ENCODE assay signal across 8 mouse cellular contexts in genomic region chr15:81932951-81933470, GRCm38 (mm10). TPM values are rescaled to one million over a fixed set of nuclear protein-coding genes. Genes with fewer than 3 reads are reported as not detected.
DNase-seq lines count a peak whose midpoint lies in the region; ATAC-seq and TF ChIP-seq lines count a peak whose summit lies in the region.
"Had no signal": no experiment of that assay in that cellular context is flagged by ENCODE, and none has a peak within 500 bp of the region (broad histone marks: within the 10 kb centered on the region; RNA-seq: fewer than 3 reads in every experiment).

No protein-coding gene starts in this region.

- H3K36me3 ChIP-seq in midbrain, embryonic 13.5 days, result no peaks in the 10 kb centered on the region
- H3K36me3 ChIP-seq in midbrain, embryonic 16.5 days (ENCODE audit: control insufficient read depth, insufficient read depth, low read length), result no peaks in the 10 kb centered on the region
- H3K36me3 ChIP-seq in forebrain, postnatal 0 days (ENCODE audit: insufficient read depth), result no peaks in the 10 kb centered on the region
- H3K36me3 ChIP-seq in stomach, embryonic 16.5 days (ENCODE audit: control insufficient read depth, insufficient read depth, low read length), result no peaks in the 10 kb centered on the region

- no peak for TF ChIP-seq CTCF in forebrain, postnatal 0 days (IDR thresholded peaks at IDR 0.05; ENCODE audit: low read depth)
- no peak for TF ChIP-seq CTCF in gastrocnemius, adult 2 months (IDR thresholded peaks at IDR 0.05)

- ATAC-seq in midbrain, embryonic 13.5 days, result no peak
- no peak for ATAC-seq in midbrain, embryonic 16.5 days
- no peak for ATAC-seq in forebrain, postnatal 0 days
- ATAC-seq in stomach, embryonic 16.5 days (ENCODE audit: insufficient read depth, low FRiP score), result peak; percentile 32; the same call in 1 of the 2 replicates

- H3K4me3 ChIP-seq in midbrain, embryonic 13.5 days (replicated peaks), result no peak overlapping the region
- H3K4me3 ChIP-seq in midbrain, embryonic 16.5 days (ENCODE audit: low read depth, low read length), result no peak overlapping the region
- no peak overlapping the region for H3K4me3 ChIP-seq in forebrain, postnatal 0 days (ENCODE audit: low read depth, low read length)
- H3K4me3 ChIP-seq in stomach, embryonic 16.5 days (replicated peaks; ENCODE audit: low read length), result no peak overlapping the region
- no peak overlapping the region for H3K4me3 ChIP-seq in gastrocnemius, adult 2 months

- H3K4me1 ChIP-seq in midbrain, embryonic 13.5 days (replicated peaks), result peaks cover 20% of the 10 kb centered on the region
- H3K4me1 ChIP-seq in midbrain, embryonic 16.5 days (ENCODE audit: control insufficient read depth, insufficient read depth, low read length), result peaks cover 10% of the 10 kb centered on the region
- H3K4me1 ChIP-seq in forebrain, postnatal 0 days (ENCODE audit: insufficient read depth), result 0 out of 2 replicates have a peak, but pooled peaks cover 4% of the 10 kb centered on the region
- H3K4me1 ChIP-seq in stomach, embryonic 16.5 days (ENCODE audit: control insufficient read depth, insufficient read depth, low read length), result peaks cover 28% of the 10 kb centered on the region

- no peak overlapping the region for H3K4me2 ChIP-seq in midbrain, embryonic 13.5 days (replicated peaks)
- no peak overlapping the region for H3K4me2 ChIP-seq in midbrain, embryonic 16.5 days (ENCODE audit: low read length)
- no peak overlapping the region for H3K4me2 ChIP-seq in forebrain, postnatal 0 days (ENCODE audit: low read depth)
- H3K4me2 ChIP-seq in stomach, embryonic 16.5 days (ENCODE audit: low read depth, low read length), result peak overlapping the region; percentile 35

- no peaks in the 10 kb centered on the region for H3K27me3 ChIP-seq in midbrain, embryonic 13.5 days
- H3K27me3 ChIP-seq in midbrain, embryonic 16.5 days (ENCODE audit: control insufficient read depth, insufficient read depth, low read depth, low read length), result no peaks in the 10 kb centered on the region
- no peaks in the 10 kb centered on the region for H3K27me3 ChIP-seq in forebrain, postnatal 0 days (ENCODE audit: insufficient read depth, low read length)
- peaks cover 4% of the 10 kb centered on the region; the same call in 1 of the 2 replicates for H3K27me3 ChIP-seq in stomach, embryonic 16.5 days (ENCODE audit: control insufficient read depth, insufficient read depth, low read length)

- intact Hi-C loops in gastrocnemius, adult 2 months (cut with DNase I), result no loop called here

- DNase-seq in forebrain, postnatal 0 days, result no peak
- DNase-seq in left cerebral cortex, adult 9 months (ENCODE audit: low spot score in 2 of 2), result peak; percentile 59 to 84
- DNase-seq in MN1 (ENCODE audit: low spot score), result no peak
- no peak for DNase-seq in gastrocnemius, adult 2 months

- H3K9me3 ChIP-seq in midbrain, embryonic 13.5 days, result no peaks in the 10 kb centered on the region
- no peaks in the 10 kb centered on the region for H3K9me3 ChIP-seq in midbrain, embryonic 16.5 days (replicated peaks; ENCODE audit: control insufficient read depth, low read length, poor library complexity, severe bottlenecking)
- no peaks in the 10 kb centered on the region for H3K9me3 ChIP-seq in forebrain, postnatal 0 days (ENCODE audit: low read length)
- H3K9me3 ChIP-seq in stomach, embryonic 16.5 days (replicated peaks; ENCODE audit: control insufficient read depth, low read length), result no peaks in the 10 kb centered on the region

- peak overlapping the region; percentile 23; the same call in 1 of the 2 replicates for H3K9ac ChIP-seq in midbrain, embryonic 13.5 days (replicated peaks)
- H3K9ac ChIP-seq in midbrain, embryonic 16.5 days (ENCODE audit: low read depth, low read length), result no peak overlapping the region
- H3K9ac ChIP-seq in forebrain, postnatal 0 days, result no peak overlapping the region
- peak overlapping the region; percentile 58 for H3K9ac ChIP-seq in stomach, embryonic 16.5 days (ENCODE audit: low read length)

- H3K27ac ChIP-seq in midbrain, embryonic 13.5 days, result no peak overlapping the region
- H3K27ac ChIP-seq in midbrain, embryonic 16.5 days (ENCODE audit: low read length), result no peak overlapping the region
- H3K27ac ChIP-seq in forebrain, postnatal 0 days (ENCODE audit: low read depth, low read length), result peak overlapping the region; percentile 47; the same call in 1 of the 2 replicates
- H3K27ac ChIP-seq in stomach, embryonic 16.5 days (ENCODE audit: low read length), result peak overlapping the region; percentile 61; the same call in 1 of the 2 replicates
- no peak overlapping the region for H3K27ac ChIP-seq in gastrocnemius, adult 2 months

- WGBS in midbrain, embryonic 13.5 days, result 34% methylated on average over 12 of the region's 12 CpGs
- WGBS in midbrain, embryonic 16.5 days, result 43% methylated on average over 12 of the region's 12 CpGs
- 30% methylated on average over 12 of the region's 12 CpGs for WGBS in forebrain, postnatal 0 days
- WGBS in stomach, embryonic 16.5 days, result 11% methylated on average over 12 of the region's 12 CpGs

RNA-seq across cellular contexts. Expression of gene Csdc2, which starts 3.5 kb away (rescaled TPM):
- 96.4 and 102 TPM in 2 replicates for polyA plus RNA-seq in midbrain, embryonic 13.5 days (2015; fragmentation: Nextera tagmentation; extraction: Ambion mirVana)
- 241 and 293 TPM in 2 replicates for polyA plus RNA-seq in midbrain, embryonic 16.5 days (2015; fragmentation: Nextera tagmentation; extraction: Ambion mirVana)
- total RNA-seq in forebrain, postnatal 0 days (2014; rRNA removed), result 88.9 and 118 TPM in 2 replicates
- 178 and 273 TPM in 2 replicates for polyA plus RNA-seq in forebrain, postnatal 0 days (2015; fragmentation: Nextera tagmentation; extraction: Ambion mirVana)
- polyA plus RNA-seq in stomach, embryonic 16.5 days (2015; fragmentation: Nextera tagmentation; extraction: Ambion mirVana), result 17.1 and 18.2 TPM in 2 replicates
- 1 to 10 TPM; 1.6 to 2.1 TPM for total RNA-seq in gastrocnemius, adult 2 months (2021)

RNA-seq across cellular contexts. Expression of gene Polr3h, which starts 7.0 kb away (rescaled TPM):
- 69.7 and 70.1 TPM in 2 replicates for polyA plus RNA-seq in midbrain, embryonic 13.5 days (2015; fragmentation: Nextera tagmentation; extraction: Ambion mirVana)
- polyA plus RNA-seq in midbrain, embryonic 16.5 days (2015; fragmentation: Nextera tagmentation; extraction: Ambion mirVana), result 74.3 and 77.2 TPM in 2 replicates
- total RNA-seq in forebrain, postnatal 0 days (2014; rRNA removed), result 52.8 and 62.5 TPM in 2 replicates
- polyA plus RNA-seq in forebrain, postnatal 0 days (2015; fragmentation: Nextera tagmentation; extraction: Ambion mirVana), result 105 and 113 TPM in 2 replicates
- polyA plus RNA-seq in stomach, embryonic 16.5 days (2015; fragmentation: Nextera tagmentation; extraction: Ambion mirVana), result 58.6 and 70.1 TPM in 2 replicates
- 1 to 10 TPM; 6.4 to 7.6 TPM for total RNA-seq in gastrocnemius, adult 2 months (2021)

RNA-seq across cellular contexts. Expression of gene Pmm1, which starts 27.7 kb away (rescaled TPM):
- polyA plus RNA-seq in midbrain, embryonic 13.5 days (2015; fragmentation: Nextera tagmentation; extraction: Ambion mirVana), result 40.5 and 41.2 TPM in 2 replicates
- polyA plus RNA-seq in midbrain, embryonic 16.5 days (2015; fragmentation: Nextera tagmentation; extraction: Ambion mirVana), result 81.4 and 107 TPM in 2 replicates
- total RNA-seq in forebrain, postnatal 0 days (2014; rRNA removed), result 162 and 181 TPM in 2 replicates
- 132 and 140 TPM in 2 replicates for polyA plus RNA-seq in forebrain, postnatal 0 days (2015; fragmentation: Nextera tagmentation; extraction: Ambion mirVana)
- 31.5 and 32.9 TPM in 2 replicates for polyA plus RNA-seq in stomach, embryonic 16.5 days (2015; fragmentation: Nextera tagmentation; extraction: Ambion mirVana)
- total RNA-seq in gastrocnemius, adult 2 months (2021), result 10 to 100 TPM; 16.2 to 17.2 TPM

RNA-seq across cellular contexts. Expression of gene 1700029P11Rik, which starts 47.3 kb away (rescaled TPM):
- polyA plus RNA-seq in midbrain, embryonic 13.5 days (2015; fragmentation: Nextera tagmentation; extraction: Ambion mirVana), result not detected in 2 replicates
- polyA plus RNA-seq in midbrain, embryonic 16.5 days (2015; fragmentation: Nextera tagmentation; extraction: Ambion mirVana), result not detected in 2 replicates
- total RNA-seq in forebrain, postnatal 0 days (2014; rRNA removed), result not detected in 2 replicates
- polyA plus RNA-seq in forebrain, postnatal 0 days (2015; fragmentation: Nextera tagmentation; extraction: Ambion mirVana), result not detected in 2 replicates
- polyA plus RNA-seq in stomach, embryonic 16.5 days (2015; fragmentation: Nextera tagmentation; extraction: Ambion mirVana), result not detected in 2 replicates
- total RNA-seq in gastrocnemius, adult 2 months (2021), result not detected
- total RNA-seq: layer of hippocampus, postnatal 25 days had no signal

RNA-seq across cellular contexts. Expression of gene Xrcc6, which starts 54.6 kb away (rescaled TPM):
- 42.8 and 46.0 TPM in 2 replicates for polyA plus RNA-seq in midbrain, embryonic 13.5 days (2015; fragmentation: Nextera tagmentation; extraction: Ambion mirVana)
- polyA plus RNA-seq in midbrain, embryonic 16.5 days (2015; fragmentation: Nextera tagmentation; extraction: Ambion mirVana), result 36.5 and 37.3 TPM in 2 replicates
- total RNA-seq in forebrain, postnatal 0 days (2014; rRNA removed), result 28.4 and 34.8 TPM in 2 replicates
- 25.6 and 29.5 TPM in 2 replicates for polyA plus RNA-seq in forebrain, postnatal 0 days (2015; fragmentation: Nextera tagmentation; extraction: Ambion mirVana)
- polyA plus RNA-seq in stomach, embryonic 16.5 days (2015; fragmentation: Nextera tagmentation; extraction: Ambion mirVana), result 71.9 and 72.2 TPM in 2 replicates
- 10 to 100 TPM; 23.9 to 25.4 TPM for total RNA-seq in gastrocnemius, adult 2 months (2021)

Comparison
In these comparisons a context has a peak if more than half of its experiments do, and no peak if none do; other contexts are left out.
1. H3K9ac ChIP-seq: peak in midbrain, embryonic 13.5 days (single experiment) and stomach, embryonic 16.5 days (single experiment); none in midbrain, embryonic 16.5 days (single experiment) and forebrain, postnatal 0 days (single experiment).
2. H3K27ac ChIP-seq: peak in forebrain, postnatal 0 days (single experiment) and stomach, embryonic 16.5 days (single experiment); none in midbrain, embryonic 13.5 days (single experiment), midbrain, embryonic 16.5 days (single experiment) and gastrocnemius, adult 2 months (single experiment).
3. DNase-seq: peak in left cerebral cortex, adult 9 months (2 of 2); none in forebrain, postnatal 0 days (single experiment), MN1 (single experiment) and gastrocnemius, adult 2 months (single experiment).